Mouse (Mus musculus) heart, postnatal 10 days (tissue): ENCODE results near the gene Serinc1. TPM values are rescaled to one million over a fixed set of nuclear protein-coding genes. Genes with fewer than 3 reads are reported as not detected.
A peak's percentile ranks its signal among the peaks of the same experiment; 100 is the strongest.

Experiments used
- DNase-seq, 2 experiments: peaks; one replicate each; pipeline ENCODE4 v3.0.0; 2021
- intact Hi-C: fragments of 180-260 bp; cut with DNase I; formaldehyde crosslinking; loops from one replicate; pipeline ENCODE4 v1.15.1; 2025
- total RNA-seq, 2 experiments: library from RNA; stranded (reverse); gene quantifications; 2 replicates each; pipeline ENCODE4 v1.2.3; 2021

Gene Serinc1
- total RNA-seq, 2 experiments from 2014 or later = 255 to 258 TPM

DNA sequence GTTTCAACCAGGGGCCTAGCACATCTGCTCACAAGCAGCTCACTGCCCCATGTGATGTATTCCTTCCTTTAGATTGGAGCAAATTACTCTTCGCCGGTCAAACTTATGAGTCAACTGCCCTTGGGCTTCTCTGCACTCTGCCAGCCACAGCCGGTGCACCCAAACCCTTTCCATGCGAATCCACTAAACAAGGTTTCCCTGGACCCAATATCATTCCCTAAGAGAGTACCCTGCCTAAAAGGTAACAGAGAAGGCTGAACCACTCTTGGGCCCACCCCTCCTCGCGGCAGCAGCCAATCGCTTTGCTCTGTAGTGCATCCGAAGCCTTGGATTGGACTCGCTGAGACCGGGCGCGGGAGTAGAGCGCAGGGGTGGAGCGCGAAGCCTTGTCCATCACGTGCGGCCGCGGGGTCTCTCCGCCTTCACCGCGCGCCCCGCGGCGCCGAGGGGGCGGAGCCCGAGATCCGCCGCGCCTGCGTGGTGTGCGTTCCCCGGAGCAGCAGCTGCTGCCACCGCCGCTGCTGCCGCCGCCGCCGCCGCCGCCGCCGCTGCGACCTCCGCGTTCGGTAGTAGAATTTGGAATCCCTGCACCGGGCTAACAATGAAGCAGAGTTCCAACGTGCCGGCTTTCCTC, 46.3 kb downstream of the Serinc1 start, which contains the start of gene Hsf2:
TSS of gene Hsf2 (plus strand) at position 478 of the 634 bp plus-strand sequence.
- intact Hi-C loops = loop anchor here (2.0 kb wide), 1 partner anchor 43 kb away; no protein-coding TSS in a partner anchor
- peak; percentile 97 for DNase-seq

DNA sequence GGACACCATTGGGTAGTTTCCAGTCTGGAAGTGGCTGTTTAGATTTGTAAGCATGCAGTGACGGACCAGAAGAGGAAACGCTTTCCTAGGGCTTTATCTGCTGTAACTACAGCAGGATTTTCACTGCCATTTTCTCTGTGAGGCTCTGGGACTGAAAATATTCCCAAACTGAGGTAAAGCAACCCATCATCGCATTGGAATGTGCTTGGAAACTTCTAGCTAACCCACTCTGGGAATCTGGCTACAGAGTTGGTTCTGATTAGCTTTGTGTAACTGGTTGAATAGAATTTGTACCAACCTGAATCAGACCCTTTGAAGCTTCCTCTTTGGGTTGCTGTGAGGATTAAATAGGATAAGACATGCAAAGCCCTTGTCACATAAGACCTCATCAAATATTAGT, 47.6 kb downstream of the Serinc1 start:
- DNase-seq = no peak
- intact Hi-C loops = no loop called here

DNA sequence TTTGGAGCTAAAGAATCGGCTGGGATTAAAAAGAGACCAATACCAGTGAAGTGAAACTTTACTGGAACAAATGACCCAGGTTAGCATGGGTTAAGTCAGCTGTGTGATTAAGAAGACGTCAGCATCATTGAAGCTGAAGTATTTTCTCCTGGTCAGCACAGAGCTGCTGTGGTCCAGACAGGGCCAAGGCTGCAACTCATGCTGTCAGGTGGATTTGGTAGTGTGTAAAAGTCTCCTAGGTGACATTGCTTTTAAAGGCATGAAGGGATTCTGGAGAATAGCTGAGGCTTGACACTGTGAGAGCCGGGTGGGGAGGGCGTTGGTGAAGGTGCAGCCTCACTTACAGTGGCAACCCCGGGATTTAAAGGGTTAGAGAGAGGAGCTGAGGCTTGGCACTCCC, 50.6 kb downstream of the Serinc1 start:
- intact Hi-C loops = no loop called here
- no peak for DNase-seq

DNA sequence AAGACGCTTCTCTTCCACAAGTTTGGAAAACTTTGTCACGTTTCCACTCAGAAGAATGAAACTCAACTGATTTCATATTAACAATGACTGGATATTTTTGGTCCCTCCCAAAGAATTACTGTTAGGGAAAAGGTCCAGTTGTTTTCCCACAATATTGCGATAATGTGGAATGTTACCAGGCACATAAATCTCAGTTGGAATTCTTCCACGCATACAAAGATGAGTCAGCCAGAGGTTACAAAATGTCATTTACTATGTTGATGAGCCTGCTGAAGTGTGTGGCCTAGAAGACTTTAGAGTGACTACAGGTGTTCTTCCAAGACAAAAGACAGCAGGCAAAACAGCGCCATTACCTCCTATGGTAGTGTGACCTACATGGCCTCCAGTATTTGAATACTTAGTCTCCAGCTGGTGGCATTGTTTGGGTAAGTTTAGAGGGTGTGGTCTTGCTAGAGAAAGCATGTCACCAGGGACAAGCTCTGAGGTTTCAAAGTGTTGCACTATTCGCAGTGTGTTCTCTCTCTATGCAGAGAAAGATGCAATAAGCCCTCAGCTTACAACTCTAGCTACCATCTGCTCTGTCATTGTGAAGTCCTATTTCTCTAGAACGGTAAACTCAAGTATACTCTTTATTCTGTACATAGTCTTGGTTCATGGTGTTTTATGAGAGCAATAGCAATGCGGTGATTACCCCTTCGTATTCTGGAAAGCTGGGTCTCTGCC, 55.0 kb downstream of the Serinc1 start:
- DNase-seq = no peak

More for the DNA sequence above, 55.0 kb downstream of the Serinc1 start:
- intact Hi-C loops = no loop called here

Other genes starting within 250 kb of the Serinc1 start
- gene Hsf2, start 46.1 kb downstream of the Serinc1 start, total RNA-seq = 10 to 100 TPM; 20.8 to 21.1 TPM
- gene Pkib, start 99.5 kb upstream of the Serinc1 start, total RNA-seq = under 1 TPM; 0.72 to 0.97 TPM